Mouse (Mus musculus) kidney, adult 2 months (tissue): ENCODE measurements around the gene Asrgl1.

ENCODE experiments used
- CTCF ChIP-seq: fragments of 200-500 bp; conservative IDR thresholded peaks from 2 replicates; pipeline ENCODE4 v1.5.1; 2011; ENCODE audit warnings: low read depth, mild to moderate bottlenecking, control low read depth, low read length, moderate library complexity, mixed read lengths; ENCODE audit not compliant: insufficient read depth, insufficient read length
- POLR2A ChIP-seq: fragments of 200-500 bp; IDR thresholded peaks from one replicate; pipeline ENCODE4 v1.6.1; 2011; ENCODE audit warnings: low read depth, low read length, control low read depth

DNA sequence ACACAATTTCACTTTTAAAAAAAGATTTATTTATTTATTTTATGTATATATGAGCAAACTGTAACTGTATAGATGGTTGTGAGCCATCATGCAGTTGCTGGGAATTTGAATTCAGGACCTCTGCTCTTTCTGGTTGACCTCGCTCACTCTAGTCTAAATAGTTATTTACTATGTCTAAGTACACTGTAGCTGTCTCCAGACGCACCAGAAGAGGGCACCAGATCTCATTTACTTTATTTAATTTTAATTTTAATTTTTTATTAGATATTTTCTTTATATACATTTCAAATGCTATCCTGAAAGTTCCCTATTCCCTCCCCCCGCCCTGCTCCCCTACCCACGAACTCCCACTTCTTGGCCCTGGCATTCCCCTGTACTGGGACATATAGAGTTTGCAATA, 10.8 kb upstream of the Asrgl1 start:
- no peak for TF ChIP-seq CTCF
- TF ChIP-seq POLR2A = no peak
